Mouse (Mus musculus) cerebellum, adult (tissue): ENCODE data around the gene Hoxa5.

Source experiments
- ATAC-seq: cut with Nextera tagmentation; 2 replicates; pipeline ENCODE4 v1.9.2; 2017; ENCODE audit warnings: mild to moderate bottlenecking, moderate library complexity, mixed read lengths; ENCODE audit not compliant: insufficient number of reproducible peaks, low FRiP score, low TSS enrichment

Hoxa5 gene

DNA sequence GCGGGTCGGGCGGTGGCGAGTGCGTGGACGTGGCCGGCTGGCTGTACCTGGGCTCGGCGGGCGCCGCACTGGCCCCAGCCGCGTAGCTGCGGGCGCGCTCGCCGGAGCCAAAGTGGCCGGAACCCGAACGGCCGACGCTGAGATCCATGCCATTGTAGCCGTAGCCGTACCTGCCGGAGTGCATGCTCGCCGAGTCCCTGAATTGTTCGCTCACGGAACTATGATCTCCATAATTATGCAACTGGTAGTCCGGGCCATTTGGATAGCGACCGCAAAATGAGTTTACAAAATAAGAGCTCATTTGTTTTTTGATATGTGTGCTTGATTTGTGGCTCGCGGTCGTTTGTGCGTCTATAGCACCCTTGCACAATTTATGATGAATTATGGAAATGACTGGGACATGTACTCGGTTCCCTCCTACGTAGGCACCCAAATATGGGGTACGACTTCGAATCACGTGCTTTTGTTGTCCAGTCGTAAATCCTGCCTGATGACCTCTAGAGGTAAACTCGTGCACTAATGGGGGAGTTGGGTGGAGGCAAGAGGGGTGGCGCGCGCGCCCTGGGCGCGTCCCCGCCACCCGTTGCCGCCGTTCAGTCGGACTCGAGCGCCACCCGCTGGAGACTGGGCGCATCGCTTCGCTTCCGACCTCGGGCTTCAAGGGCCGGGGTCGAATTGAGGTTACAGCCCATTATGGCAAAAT, at the start of gene Hoxa5:
Gene Hoxa5 (minus strand): TSS at position 538 of the 703 bp plus-strand sequence.
- ATAC-seq = no peak

DNA sequence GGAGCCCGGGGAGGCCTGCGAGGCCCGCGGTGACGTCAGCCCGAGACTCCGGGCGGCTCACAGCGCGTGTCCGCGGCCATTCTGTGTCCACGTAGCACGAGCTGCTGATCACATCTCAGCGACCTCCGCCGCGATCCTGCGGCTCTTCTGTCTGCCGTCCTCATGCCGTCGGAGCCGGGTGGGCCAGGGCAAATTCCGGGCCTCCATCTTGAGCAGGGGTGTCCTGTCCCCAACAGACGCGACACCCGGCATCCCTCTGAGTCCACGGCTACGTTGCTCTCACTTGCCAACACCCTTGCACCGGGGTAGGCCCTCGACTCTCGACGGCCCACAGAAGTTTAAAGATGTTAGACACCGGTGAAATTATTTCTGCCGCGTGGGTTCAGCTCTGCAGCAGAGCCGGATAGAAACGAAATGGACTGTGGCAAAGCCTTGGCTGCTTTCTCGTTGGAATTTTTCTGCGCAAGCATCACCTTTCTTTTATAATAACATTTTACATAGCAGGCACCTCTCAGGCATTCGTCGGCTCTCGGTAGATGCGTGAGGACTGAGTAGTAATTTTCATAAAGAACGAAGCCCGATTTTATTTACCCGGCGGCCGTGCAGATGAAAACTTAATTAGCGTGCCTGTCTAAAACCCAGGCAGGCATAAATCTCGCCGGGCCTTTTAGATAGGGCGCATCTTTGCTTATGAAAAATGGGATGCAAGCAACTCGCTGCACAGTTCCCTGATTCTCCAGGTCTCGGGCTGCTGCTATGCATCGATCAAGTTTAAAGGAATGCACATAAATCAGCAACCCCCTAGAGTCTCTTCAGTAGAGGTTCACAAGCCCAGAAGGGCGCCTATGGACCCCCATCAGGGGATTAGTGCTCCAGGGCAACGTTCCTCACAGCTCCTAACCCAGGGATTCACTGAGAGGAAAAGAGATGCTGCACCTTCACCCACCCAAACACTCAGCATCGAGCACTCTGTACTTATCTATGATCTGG, 49.4 kb upstream of the Hoxa5 start:
- ATAC-seq = no peak

DNA sequence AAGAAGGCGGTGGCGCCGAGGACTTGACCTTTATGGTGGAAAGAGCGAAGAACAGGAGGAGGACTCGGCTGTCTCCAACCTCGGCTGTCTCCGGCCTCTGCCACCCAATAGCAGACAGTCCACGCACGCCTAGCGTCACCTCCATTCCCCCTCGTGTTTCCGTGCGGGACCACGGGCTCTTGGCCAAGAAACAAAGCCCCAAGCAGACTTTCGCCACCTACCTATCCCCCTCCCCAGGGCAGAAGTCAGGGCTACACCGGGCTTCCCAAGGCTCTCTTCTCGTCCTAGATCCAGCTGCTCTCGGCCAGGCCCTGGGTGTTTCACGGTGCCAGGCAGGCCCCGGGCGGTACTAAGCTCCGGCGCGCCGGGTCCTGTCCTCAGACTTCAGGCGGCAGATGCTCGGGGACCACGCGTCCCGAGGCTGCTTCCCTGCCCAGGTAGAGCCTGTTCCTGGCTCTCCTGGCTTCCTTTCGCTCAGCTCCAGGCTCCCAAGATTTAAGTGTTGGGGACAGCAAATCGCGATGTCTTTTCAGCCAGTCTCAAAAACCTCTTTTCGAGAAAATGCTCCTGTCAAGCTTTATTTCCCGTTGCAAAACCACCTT, 48.5 kb upstream of the Hoxa5 start:
- ATAC-seq = no peak

DNA sequence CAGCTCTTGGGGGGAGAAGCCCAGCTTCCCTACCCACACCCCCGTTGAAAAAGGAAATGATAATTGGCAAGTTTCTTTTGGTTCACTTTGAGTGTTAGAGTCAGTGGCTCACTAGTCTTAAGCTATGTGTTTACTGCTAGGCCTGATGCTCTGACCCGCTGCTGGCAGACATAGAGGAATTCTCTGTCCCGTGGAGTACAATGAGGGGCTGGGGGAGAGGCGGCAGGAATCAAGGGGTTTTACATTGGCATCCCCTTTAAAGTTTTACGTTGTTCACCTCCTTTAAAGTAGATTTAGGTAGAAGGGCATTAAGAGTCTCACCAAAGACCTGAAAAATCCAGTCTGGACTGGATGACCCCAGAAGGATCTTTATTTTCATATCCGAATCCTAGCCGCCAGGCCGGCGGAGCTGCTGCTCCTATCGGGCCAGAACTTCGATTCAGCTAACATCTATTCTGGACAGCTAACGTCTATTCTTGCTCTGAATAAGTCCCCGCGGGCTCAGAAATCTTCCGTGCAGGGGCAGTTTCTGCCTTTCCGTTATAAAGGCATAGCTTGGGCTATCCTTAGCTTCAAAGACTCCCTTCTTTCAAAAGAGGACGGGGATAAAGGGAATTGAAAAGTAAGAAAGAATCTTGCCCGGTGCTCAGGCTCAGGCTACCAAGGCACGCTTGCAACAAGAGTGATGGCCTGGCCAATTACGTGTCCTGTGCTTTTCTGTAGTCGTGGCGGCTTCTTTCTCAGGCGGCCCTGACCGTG, 47.8 kb upstream of the Hoxa5 start:
- no peak for ATAC-seq

DNA sequence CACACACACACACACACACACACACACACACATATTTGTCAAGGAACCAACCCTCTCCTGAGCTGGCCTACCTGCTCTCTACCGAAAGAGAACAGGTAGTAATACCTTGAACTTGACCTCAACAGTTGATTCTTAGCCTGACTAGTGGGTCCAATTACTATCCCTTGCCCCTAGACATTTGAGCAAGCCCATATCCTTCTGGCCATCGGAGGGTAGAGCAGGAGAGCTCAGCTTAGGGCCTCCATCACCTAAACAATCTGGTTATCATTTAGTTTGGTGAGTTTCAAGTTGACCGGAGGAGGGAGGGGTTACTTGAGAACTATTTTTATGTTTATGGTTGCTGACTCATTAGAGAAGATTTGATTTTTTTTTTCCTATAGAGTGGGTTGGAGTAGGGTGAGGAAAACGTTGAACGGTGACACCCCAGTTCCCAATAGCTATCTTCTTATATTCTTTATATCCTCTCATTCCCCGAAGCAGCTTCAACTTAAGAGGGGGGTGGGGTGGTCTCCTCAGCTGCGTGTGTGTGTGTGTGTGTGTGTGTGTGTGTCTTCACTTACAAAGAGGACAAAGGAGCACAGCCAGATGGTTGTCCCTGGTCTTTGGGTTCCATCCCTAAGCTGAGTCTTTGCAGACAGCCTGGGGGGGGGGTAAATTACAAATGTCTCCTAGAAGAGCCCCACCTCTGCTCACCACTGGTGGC, 46.9 kb upstream of the Hoxa5 start:
- ATAC-seq = no peak

DNA sequence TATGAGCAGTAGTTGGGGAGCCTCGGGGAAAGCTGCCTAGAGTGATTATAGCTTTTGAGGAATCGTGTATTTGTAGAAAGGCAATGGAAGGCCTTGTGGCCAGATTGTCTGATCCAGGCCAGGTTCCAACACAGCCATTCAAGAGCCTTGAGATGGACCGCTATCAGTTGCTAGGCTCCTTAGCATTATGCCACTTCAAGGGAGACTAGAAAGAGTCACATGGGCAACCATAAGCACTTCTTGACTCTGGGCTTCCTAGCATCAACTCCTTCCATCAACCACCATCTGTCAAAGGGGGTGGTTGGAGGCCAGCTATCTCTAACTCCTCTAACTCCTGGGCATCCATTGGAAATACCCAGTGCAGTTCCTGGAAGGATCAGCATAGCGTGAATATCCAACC, 45.4 kb upstream of the Hoxa5 start:
- ATAC-seq = no peak

DNA sequence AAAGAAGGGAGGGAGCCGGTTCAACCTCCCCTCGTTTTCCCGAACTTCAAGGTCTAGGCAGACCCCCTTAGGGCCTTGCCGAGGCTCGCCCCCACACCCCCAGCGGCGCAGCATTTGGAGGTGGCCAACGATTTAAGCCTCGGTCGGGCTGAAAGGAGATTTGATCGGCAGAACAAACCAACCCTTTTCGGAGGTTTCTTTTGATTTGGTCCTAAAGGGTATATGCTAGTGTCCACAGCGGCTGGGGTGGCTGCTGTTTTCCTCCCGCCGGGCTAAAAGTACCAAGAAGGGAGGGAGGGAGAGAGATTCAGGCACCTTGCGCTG, 45.0 kb upstream of the Hoxa5 start:
- ATAC-seq = no peak

DNA sequence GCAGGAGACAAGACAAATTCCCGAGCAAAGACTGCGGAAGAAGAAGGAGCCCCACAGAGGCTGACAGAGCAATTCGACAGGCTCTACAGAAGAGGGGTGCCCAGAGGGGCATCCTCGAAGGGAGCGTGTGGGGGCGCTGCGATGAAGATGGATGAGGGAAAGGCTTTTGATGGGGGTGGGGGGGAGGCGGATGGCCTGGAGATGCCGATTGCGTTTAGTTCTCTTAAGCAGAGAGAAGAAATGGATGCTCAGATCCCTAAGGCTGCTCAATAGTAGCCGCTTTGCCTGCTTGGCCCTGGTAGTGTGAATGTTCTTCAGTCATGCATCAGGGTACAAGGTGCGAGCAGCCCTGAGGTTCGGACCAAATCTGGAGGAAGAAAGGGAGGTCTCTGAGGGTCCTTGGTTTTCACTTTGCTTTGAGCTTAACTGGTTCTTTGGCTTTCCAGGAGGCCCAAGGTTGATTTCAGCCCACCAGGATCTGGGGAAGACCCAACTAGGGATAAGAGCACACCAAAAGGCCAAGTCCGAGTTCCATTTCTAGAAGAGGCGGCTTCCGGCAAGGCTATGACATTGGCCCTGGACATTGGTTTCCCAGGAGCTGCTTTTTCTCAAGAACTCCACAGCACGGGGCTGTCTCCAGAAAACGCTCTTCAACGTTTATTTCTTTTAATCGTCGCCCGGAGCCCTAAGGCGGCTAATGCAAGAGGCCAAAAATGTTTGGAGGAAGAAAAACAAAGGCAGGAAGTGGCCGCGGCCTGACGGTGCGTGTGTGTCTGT, 44.4 kb upstream of the Hoxa5 start:
- no peak for ATAC-seq

DNA sequence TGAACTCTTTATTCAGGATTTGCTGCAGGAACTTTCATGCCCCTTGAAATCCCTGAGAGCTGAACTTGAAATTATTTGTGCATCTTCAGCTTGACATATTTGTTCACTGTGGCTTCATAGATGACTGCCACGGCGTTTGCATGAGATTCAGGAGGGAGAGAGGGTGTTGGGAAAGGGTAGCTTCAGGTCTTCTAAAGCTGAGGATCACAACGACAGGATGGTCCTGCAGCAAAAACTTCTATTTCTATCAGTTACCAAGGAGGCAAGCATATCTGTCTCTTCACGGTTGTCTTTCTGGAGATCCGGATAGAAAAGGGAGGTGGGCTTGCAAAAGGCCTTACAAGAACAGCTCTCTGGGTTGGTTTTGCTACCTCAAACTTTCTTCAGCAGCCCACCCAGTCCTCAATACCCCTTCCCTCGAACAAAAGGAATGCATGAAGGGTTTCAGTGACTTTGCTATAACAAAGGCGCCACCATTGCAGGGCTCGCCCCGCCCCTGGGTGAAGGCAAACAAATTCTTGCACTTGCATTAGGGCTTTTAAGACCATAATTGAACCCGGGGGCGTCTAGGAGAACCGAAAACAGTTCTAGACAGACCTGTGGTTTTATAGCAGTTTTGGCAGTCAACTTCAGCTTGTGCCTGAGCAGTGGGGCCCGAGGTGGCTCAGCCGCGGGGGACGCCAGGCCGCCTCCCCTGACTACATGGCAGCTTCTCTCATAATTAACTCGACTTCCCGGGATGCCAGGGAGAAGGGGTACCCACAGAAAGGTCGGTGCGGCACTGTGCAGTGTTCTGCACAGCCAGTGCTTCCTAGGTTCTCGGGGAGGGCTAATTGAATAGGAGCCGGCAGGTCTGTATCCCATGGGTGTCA, 43.6 kb upstream of the Hoxa5 start:
- ATAC-seq = no peak

DNA sequence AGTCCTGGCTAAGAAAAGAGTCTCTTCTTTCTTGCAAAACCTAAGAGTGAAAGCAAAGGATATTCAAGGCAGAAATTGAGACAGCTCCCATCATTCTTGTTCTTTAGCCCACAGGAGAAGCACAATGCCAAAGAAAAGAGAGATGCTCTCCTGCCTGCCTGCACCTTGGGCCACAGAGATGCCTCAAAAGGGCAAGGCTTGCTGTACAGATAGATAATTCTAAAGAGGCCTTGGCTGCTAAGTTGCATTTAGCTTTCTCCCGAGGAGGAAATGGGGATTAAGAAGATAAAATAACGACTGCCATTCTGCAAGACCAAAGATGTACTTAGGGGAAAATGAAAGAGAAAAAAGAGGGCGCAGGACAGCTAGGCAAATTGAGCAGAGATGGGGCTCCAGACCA, 42.5 kb upstream of the Hoxa5 start:
- ATAC-seq = no peak

DNA sequence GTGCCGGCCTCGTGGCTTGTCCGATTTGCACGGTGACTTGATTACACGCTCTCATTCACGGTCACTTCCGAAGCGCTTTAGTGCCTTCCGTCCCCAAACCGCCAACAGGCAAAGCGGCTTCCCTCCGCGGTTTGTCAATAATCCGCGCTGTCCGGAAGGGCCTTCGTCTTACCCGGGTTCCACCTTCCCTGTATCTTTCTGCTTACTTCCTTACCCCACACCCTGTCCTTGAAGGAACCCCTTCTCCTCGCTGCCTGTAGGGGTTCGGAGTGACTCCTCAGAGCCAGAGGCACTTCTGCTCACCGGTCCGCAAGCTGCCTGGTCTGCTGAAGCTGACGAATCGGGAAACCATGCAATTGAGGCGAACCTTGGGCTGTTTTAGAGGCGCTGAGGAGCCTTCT, 42.0 kb upstream of the Hoxa5 start:
- no peak for ATAC-seq

DNA sequence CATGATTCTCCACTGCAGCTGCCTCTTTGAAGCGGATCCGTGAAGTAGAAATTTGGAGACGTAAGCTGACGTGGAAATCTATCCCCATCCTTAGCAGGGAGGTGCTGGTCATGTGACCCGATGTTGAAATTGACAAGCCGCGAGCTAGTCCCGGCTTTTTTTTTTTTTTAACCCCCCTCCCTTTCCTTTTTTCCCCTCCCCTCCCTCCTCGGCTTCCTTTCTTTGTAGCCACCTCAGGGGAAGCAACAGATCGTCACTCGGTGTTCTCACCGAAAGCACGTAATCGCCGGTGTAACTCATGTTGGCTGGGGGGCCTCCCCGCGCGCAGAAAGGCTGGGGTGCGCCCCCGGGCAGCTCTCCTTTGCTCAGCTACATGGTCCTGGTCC, 41.4 kb upstream of the Hoxa5 start, which contains the start of gene Hoxa11:
Gene Hoxa11 (minus strand): TSS at position 54 of the 386 bp plus-strand sequence.
- no peak for ATAC-seq

DNA sequence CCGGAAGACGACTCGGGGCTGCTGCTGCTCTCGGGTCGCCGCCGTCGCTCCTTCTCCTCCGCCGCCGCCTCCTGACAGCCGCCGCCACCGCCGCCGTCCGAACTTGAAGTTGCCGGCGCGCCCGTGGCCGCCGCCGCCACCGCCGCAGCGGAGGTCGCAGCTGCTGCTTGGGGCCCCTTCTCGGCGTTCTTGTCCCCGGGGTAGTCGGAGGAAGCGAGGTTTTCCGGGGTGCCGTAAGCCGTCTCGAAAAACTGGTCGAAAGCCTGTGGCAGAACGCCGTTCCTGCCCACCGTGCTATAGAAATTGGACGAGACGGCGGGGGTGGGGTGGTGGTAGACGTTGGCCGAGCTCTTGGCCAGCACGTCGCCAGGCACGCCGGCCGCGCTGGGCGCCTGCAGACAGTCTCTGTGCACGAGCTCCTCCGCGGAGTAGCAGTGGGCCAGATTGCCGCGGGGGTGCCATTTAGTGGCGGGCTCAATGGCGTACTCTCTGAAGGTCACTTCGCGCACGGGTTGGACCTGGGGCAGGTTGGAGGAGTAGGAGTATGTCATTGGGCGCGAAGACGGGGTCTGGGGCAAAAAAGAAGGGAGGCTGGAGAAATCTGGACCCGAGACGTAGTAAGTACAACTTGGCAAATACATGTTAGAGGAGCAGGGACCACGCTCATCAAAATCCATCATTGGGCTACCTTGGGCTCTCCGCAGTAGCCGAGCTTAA, 40.8 kb upstream of the Hoxa5 start:
- ATAC-seq = no peak

DNA sequence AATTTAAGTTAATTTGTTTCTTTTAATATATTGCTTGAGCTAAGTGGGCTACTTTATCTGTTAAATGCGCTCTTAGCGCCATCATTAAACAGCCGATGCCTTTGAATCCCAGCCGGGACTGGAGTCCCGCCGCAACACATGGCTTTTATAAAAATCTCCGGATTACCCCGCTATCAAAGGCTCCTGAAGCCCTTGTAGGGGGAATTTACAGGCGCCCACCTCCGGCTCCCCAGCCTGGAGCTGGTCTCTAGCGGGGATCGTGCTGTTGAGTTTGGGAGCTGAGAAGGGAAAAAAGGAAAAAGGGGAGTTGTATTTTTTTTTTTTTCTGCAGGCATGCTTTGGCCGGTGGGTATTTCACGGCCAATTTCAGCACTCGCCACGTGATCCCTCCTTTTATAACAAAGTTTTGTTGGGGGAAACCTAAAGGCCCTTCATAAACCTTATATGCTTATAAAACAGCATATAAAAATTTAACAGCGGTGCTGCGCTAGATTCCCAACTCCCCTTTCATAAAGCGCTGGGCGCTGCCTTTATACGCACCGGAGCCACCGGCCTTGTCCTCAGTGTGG, 40.2 kb upstream of the Hoxa5 start:
- no peak for ATAC-seq

DNA sequence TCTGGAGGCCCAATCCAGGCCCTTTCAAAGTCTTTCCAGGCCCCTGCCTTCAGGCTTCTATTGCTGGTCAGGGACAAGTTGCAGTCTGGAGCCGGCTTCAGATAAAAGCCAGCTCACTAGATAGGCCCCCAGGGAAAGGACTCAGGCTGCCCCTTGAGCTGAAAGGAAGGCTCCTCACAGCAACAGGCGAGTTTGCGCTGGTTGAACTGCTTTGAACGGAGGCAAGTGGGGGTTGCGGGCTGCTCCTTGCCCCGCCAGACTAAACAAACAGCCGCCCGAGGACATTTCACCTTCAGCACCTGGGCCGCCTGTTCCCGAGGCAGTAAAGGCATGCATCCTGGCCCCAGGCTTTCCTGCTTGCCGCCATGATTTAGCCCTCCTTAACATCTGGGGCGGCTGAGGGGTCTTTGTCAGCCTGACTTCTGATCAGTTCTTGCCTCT, 39.3 kb upstream of the Hoxa5 start:
- ATAC-seq = no peak

DNA sequence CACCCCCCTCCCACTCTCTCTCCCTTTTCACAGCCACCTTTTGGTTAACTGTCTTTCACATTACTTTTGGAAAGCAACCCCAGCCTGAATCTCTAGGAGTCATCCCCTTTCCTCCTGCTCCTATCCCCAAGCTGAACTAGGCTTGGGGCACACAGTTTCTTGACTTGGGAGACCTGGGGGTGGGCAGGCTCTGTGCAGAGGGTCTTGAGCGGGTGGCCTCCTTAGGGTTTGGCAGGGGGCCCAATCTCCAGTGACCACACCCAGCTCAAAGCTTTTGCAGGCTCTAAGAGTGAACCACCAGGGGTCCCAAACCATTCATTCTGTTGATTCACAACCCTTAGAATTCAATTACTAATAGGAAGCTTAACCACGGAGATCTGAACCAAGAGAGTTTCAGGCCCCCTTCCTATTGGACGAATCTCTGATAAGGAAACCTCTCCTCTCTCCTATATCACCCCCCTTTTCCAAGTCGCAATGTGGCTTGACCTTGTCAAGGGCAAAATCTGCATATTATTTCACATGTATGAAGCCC, 38.5 kb upstream of the Hoxa5 start:
- no peak for ATAC-seq

DNA sequence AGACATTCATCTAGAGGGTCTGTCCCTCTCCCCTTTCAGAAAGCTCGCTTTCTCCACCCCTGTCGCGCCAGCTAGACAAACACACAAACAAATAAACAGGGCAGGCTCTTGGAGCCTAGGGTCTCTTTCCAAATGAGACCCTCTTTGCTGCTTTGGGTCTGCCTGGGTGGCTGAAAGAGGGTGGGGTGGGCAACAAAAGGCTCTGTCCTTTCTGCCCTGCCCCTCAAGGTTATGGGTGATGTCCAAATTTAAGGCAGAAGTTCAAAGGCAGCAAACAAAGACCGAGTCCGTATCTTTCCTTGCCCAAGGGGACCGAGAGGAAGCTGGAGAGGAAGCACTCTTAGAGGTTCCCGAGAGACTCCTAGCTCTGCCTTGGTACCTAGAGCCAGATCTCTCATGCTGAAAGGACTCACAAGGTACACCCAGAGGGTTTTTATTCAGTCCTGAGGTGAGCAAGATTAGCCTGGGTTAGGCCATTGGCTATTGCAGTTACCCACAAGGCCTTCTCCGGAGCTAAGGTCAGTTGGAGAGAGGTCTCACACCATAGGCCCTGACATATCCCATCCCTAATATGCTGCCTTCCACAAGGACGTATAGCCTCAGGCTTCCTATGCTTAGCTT, 36.7 kb upstream of the Hoxa5 start:
- ATAC-seq = no peak
